Mouse (Mus musculus): Measurements from ENCODE around the gene Mia2. TPM values are rescaled to one million over a fixed set of nuclear protein-coding genes. Genes with fewer than 3 reads are reported as not detected.
A peak's percentile ranks its signal among the peaks of the same experiment; 100 is the strongest.
"Not testable (repeated sequence)": the region's sequence is repeated elsewhere in the genome, so short reads cannot be mapped to it uniquely, and the experiment has no call there.

Mia2 gene
- polyA plus RNA-seq (2015; fragmentation: Nextera tagmentation; extraction: Ambion mirVana), result 32.5 and 52.6 TPM in 2 replicates

DNA sequence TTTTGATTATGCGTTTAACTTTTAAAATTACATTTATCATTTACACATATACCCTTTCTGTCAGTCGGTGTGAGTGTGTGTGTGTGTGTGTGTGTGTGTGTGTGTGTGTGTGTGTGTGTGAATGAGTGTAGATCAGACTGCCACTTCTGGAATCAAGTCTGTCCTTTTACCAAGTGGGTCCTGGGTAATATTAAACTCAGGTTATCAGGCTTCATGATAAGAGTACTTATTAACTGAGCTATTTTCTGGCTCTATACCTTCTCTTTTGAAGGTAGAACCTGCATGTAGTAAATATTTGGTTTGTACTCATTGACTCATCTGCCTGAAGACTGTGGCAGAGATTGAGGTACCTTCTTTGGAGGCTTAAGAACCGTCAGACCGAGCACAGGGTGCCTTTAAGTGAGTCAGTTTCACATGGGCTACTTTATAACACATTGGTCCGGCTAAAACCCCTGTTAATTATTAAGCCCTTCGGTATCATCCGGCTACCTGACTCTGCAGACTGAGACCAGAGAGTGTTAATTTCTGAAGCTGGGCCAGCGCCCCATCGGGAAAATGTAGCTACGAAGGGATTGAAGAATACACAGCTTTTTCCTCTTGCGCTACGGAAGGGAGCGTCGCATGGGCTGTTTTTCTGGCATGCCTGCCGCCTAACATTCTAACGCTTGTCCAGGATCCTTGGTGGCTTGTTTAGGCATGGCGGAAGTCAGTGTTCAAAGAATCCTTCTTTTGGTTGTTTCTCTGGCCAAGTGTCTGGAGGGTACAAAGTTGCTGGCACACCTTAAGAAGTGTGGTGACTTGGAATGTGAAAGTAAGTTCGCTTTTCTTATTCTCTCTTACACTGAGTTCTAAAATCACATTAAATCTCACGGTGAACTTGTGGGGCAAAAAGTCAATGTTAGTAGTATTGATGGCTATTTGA lies at the start of gene Mia2:
Mia2 (plus strand) TSS at position 696 of the 922 bp plus-strand sequence.
- no peaks in the 10 kb centered on the region for H3K4me1 ChIP-seq
- H3K27ac ChIP-seq (replicated peaks), result no peak within 1 kb of the TSS
- WGBS, result 77% methylated on average over 19 of the region's 19 CpGs
- no peaks in the 10 kb centered on the region for H3K27me3 ChIP-seq (replicated peaks)
- H3K36me3 ChIP-seq, result no peaks in the 10 kb centered on the region
- no peak within 1 kb of the TSS for H3K4me3 ChIP-seq (replicated peaks)
- H3K4me2 ChIP-seq, result no peak within 1 kb of the TSS
- H3K9ac ChIP-seq (replicated peaks), result no peak within 1 kb of the TSS
- no peak for ATAC-seq (ENCODE audit: low FRiP score)
- H3K9me3 ChIP-seq (replicated peaks), result no peaks in the 10 kb centered on the region

- H3K9ac ChIP-seq (replicated peaks), result no peak overlapping the region
- no peaks in the 10 kb centered on the region for H3K9me3 ChIP-seq (replicated peaks)
- H3K27me3 ChIP-seq (replicated peaks), result no peaks in the 10 kb centered on the region
- whole genome bisulfite sequencing, result 100% methylated on average over 3 of the region's 3 CpGs
- no peak for ATAC-seq (ENCODE audit: low FRiP score)
- H3K4me3 ChIP-seq (replicated peaks), result no peak overlapping the region
- H3K27ac ChIP-seq (replicated peaks), result no peak overlapping the region
- 0 out of 2 replicates have a peak, but pooled peaks cover 1% of the 10 kb centered on the region for H3K4me1 ChIP-seq
- H3K36me3 ChIP-seq, result peaks cover 13% of the 10 kb centered on the region; the same call in 1 of the 2 replicates
- no peak overlapping the region for H3K4me2 ChIP-seq
These were observed 43.1 kb upstream of the Mia2 start for GRCm38 (mm10) chr12:59052470-59052869.

DNA sequence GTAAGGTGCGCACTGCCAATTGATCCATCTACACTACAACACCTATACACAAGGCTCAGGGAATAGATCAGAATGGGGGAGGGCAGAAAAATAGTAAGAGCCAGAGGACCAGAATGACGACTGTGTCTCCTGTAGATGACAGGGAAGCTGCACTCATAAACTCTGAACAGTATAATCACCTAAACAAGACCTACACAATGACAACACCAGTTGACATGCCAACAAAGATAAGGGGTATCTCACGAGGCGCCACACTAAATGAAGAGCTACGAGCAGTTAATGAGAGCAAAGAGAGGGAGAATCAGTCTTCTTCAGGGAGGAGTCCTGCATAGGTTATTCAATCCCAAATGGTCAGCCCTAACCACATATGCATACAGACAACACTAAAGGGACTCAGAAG lies 42.4 kb upstream of the Mia2 start:
- peaks cover 9% of the 10 kb centered on the region; the same call in 1 of the 2 replicates for H3K36me3 ChIP-seq
- 94% methylated on average over 5 of the region's 5 CpGs for WGBS
- H3K4me1 ChIP-seq, result peaks cover 7% of the 10 kb centered on the region
- H3K27ac ChIP-seq (replicated peaks), result no peak overlapping the region
- H3K9ac ChIP-seq (replicated peaks), result no peak overlapping the region
- no peaks in the 10 kb centered on the region for H3K9me3 ChIP-seq (replicated peaks)
- no peak overlapping the region for H3K4me2 ChIP-seq
- ATAC-seq (ENCODE audit: low FRiP score), result no peak
- H3K27me3 ChIP-seq (replicated peaks), result no peaks in the 10 kb centered on the region
- no peak overlapping the region for H3K4me3 ChIP-seq (replicated peaks)

GRCm38 (mm10) chr12:59053976-59054375 lies 41.6 kb upstream of the Mia2 start:
- H3K36me3 ChIP-seq, result peaks cover 6% of the 10 kb centered on the region; the same call in 1 of the 2 replicates
- H3K27me3 ChIP-seq (replicated peaks), result no peaks in the 10 kb centered on the region
- no peak overlapping the region for H3K9ac ChIP-seq (replicated peaks)
- no peak overlapping the region for H3K4me2 ChIP-seq
- peaks cover 15% of the 10 kb centered on the region for H3K4me1 ChIP-seq
- H3K9me3 ChIP-seq (replicated peaks), result no peaks in the 10 kb centered on the region
- no peak overlapping the region for H3K4me3 ChIP-seq (replicated peaks)
- ATAC-seq (ENCODE audit: low FRiP score), result no peak
- H3K27ac ChIP-seq (replicated peaks), result no peak overlapping the region

- Histone ChIP-seq H3K27ac (replicated peaks) (no peak overlapping the region), H3K9ac (replicated peaks) (no peak overlapping the region), H3K36me3 (peaks cover 6% of the 10 kb centered on the region; the same call in 1 of the 2 replicates), H3K4me2 (no peak overlapping the region), H3K27me3 (replicated peaks) (no peaks in the 10 kb centered on the region), H3K4me3 (replicated peaks) (no peak overlapping the region), H3K4me1 (peaks cover 27% of the 10 kb centered on the region), H3K9me3 (replicated peaks) (no peaks in the 10 kb centered on the region)
- ATAC-seq (ENCODE audit: low FRiP score), result no peak
- WGBS, result 88% methylated on average over 4 of the region's 4 CpGs
These were observed 40.3 kb upstream of the Mia2 start for GRCm38 (mm10) chr12:59055196-59055850.

DNA sequence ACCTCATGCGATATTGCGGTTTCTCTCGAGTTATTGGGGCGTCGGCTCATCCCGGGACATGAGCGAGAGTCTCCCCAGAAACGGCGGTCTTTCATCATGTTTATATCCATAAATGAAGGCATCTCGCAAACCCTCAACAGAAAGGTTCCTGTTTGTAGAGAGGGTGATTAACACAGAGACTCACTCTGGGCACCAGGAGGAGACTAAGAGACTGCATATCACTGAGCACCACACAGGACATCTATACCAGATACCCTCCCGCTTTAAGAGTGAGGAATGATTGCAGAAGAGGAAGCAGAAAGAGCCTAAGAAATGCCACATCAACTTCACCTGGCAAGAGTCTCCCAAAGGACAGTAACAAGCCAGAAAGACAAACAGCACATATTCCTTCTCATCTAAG lies 39.4 kb upstream of the Mia2 start:
- Histone ChIP-seq H3K27me3 (replicated peaks) (no peaks in the 10 kb centered on the region), H3K4me3 (replicated peaks) (no peak overlapping the region), H3K9ac (replicated peaks) (no peak overlapping the region), H3K4me2 (no peak overlapping the region), H3K27ac (replicated peaks) (no peak overlapping the region), H3K9me3 (replicated peaks) (no peaks in the 10 kb centered on the region), H3K36me3 (peaks cover 6% of the 10 kb centered on the region; the same call in 1 of the 2 replicates), H3K4me1 (peaks cover 30% of the 10 kb centered on the region)
- WGBS, result 95% methylated on average over 11 of the region's 11 CpGs
- ATAC-seq (ENCODE audit: low FRiP score), result no peak

- H3K9ac ChIP-seq (replicated peaks); H3K36me3 ChIP-seq; H3K4me3 ChIP-seq (replicated peaks); ATAC-seq (ENCODE audit: low FRiP score); H3K27ac ChIP-seq (replicated peaks); H3K27me3 ChIP-seq (replicated peaks); H3K9me3 ChIP-seq (replicated peaks): not testable (repeated sequence)
- Histone ChIP-seq H3K4me2 (0 out of 2 replicates have a peak overlapping the region, but pooled peaks have one; percentile 74), H3K4me1 (peaks cover 30% of the 10 kb centered on the region)
- 91% methylated on average over 5 of the region's 5 CpGs for WGBS
These were observed 37.4 kb upstream of the Mia2 start for GRCm38 (mm10) chr12:59058242-59058641.

GRCm38 (mm10) chr12:59060322-59060721 lies 35.3 kb upstream of the Mia2 start:
- 59% methylated on average over 4 of the region's 4 CpGs for WGBS
- peak overlapping the region; percentile 74 for H3K4me2 ChIP-seq
- peaks cover 30% of the 10 kb centered on the region for H3K4me1 ChIP-seq
- H3K9ac ChIP-seq (replicated peaks), result peak overlapping the region; percentile 89
- 0 out of 2 replicates have a peak, but pooled peaks cover 2% of the 10 kb centered on the region for H3K27me3 ChIP-seq (replicated peaks)
- H3K9me3 ChIP-seq (replicated peaks), result no peaks in the 10 kb centered on the region
- no peak for ATAC-seq (ENCODE audit: low FRiP score)
- peak overlapping the region; percentile 73 for H3K4me3 ChIP-seq (replicated peaks)
- peaks cover 6% of the 10 kb centered on the region; the same call in 1 of the 2 replicates for H3K36me3 ChIP-seq
- peak overlapping the region; percentile 97 for H3K27ac ChIP-seq (replicated peaks)

DNA sequence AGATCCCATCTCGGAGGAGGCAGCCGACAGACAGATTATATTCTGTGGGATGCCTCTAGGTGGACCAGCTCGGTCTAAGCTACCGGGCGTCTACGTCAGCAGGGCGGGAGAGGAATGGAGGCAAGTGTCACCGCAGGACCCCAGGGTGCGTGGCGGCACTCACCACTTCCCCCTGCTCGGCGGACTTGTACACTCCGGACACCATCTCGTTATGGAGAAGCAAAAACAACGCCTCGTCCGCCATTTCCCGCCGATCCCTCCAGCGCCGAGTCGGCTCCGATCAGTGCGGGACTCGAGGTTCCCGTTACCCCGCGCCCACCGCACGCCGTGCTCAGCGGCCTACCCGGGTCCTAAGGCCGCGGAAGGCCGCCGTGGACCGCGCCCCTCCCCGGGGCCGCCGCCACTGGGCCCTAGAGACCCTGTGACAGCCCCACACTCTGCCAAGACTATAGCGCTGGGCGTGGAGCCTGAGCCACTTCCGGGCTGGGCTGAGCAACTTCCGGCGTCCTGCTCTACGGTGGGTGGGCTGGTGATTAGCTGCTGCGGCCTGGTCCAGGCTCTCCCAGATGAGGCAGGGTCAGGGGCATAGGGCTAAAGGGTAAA lies 34.5 kb upstream of the Mia2 start, which contains the start of gene Trappc6b:
Trappc6b (minus strand) TSS at position 480 of the 603 bp plus-strand sequence.
- under 1% methylated on average over 49 of the region's 49 CpGs for WGBS

GRCm38 (mm10) chr12:59064837-59065236 lies 30.8 kb upstream of the Mia2 start:
- H3K36me3 ChIP-seq, result peaks cover 13% of the 10 kb centered on the region
- H3K27me3 ChIP-seq (replicated peaks), result 0 out of 2 replicates have a peak, but pooled peaks cover 2% of the 10 kb centered on the region
- H3K4me3 ChIP-seq (replicated peaks), result no peak overlapping the region
- no peak overlapping the region for H3K4me2 ChIP-seq
- H3K9me3 ChIP-seq (replicated peaks), result no peaks in the 10 kb centered on the region
- peaks cover 20% of the 10 kb centered on the region for H3K4me1 ChIP-seq
- no peak overlapping the region for H3K9ac ChIP-seq (replicated peaks)
- WGBS, result 87% methylated on average over 8 of the region's 8 CpGs
- ATAC-seq (ENCODE audit: low FRiP score), result no peak
- H3K27ac ChIP-seq (replicated peaks), result no peak overlapping the region

More for the DNA sequence above, 34.5 kb upstream of the Mia2 start, which contains the start of gene Trappc6b:
- peak within 1 kb of the TSS; percentile 74 for H3K4me2 ChIP-seq
- 0 out of 2 replicates have a peak, but pooled peaks cover 2% of the 10 kb centered on the region for H3K27me3 ChIP-seq (replicated peaks)
- no peaks in the 10 kb centered on the region for H3K9me3 ChIP-seq (replicated peaks)
- H3K4me3 ChIP-seq (replicated peaks), result peak within 1 kb of the TSS; percentile 73
- peak; percentile 96 for ATAC-seq (ENCODE audit: low FRiP score)
- H3K4me1 ChIP-seq, result peaks cover 31% of the 10 kb centered on the region
- peak within 1 kb of the TSS; percentile 89 for H3K9ac ChIP-seq (replicated peaks)
- H3K36me3 ChIP-seq, result peaks cover 6% of the 10 kb centered on the region; the same call in 1 of the 2 replicates
- peak within 1 kb of the TSS; percentile 97 for H3K27ac ChIP-seq (replicated peaks)

GRCm38 (mm10) chr12:59065776-59066175 lies 29.8 kb upstream of the Mia2 start:
- Histone ChIP-seq H3K9me3 (replicated peaks) (no peaks in the 10 kb centered on the region), H3K36me3 (peaks cover 21% of the 10 kb centered on the region), H3K4me1 (peaks cover 14% of the 10 kb centered on the region), H3K27me3 (replicated peaks) (0 out of 2 replicates have a peak, but pooled peaks cover 2% of the 10 kb centered on the region), H3K27ac (replicated peaks) (peak overlapping the region; percentile 95), H3K9ac (replicated peaks) (peak overlapping the region; percentile 97), H3K4me3 (replicated peaks) (peak overlapping the region; percentile 100; the same call in 1 of the 2 replicates), H3K4me2 (peak overlapping the region; percentile 65)
- WGBS, result 79% methylated on average over 3 of the region's 3 CpGs
- no peak for ATAC-seq (ENCODE audit: low FRiP score)

Data from neural tube, embryonic 15.5 days (tissue).